In genomic region chr2:14702973-14703645, GRCm38 (mm10) we compare ENCODE assay signal across 8 mouse cellular contexts.
DNase-seq lines count a peak whose midpoint lies in the region; ATAC-seq lines count a peak whose summit lies in the region.

No protein-coding gene starts in this region.

- H3K4me1 ChIP-seq in hindbrain, embryonic 14.5 days (replicated peaks; ENCODE audit: control insufficient read depth, insufficient read depth, low read length) = no peaks in the 10 kb centered on the region
- no peaks in the 10 kb centered on the region for H3K4me1 ChIP-seq in hindbrain, embryonic 12.5 days
- H3K4me1 ChIP-seq in midbrain, embryonic 15.5 days = no peaks in the 10 kb centered on the region

- H3K27me3 ChIP-seq in hindbrain, embryonic 14.5 days (ENCODE audit: control insufficient read depth, insufficient read depth, low read length) = no peaks in the 10 kb centered on the region
- no peaks in the 10 kb centered on the region for H3K27me3 ChIP-seq in hindbrain, embryonic 12.5 days
- H3K27me3 ChIP-seq in midbrain, embryonic 15.5 days (replicated peaks) = no peaks in the 10 kb centered on the region

- H3K9me3 ChIP-seq in hindbrain, embryonic 14.5 days (ENCODE audit: control insufficient read depth, low read length) = no peaks in the 10 kb centered on the region
- no peaks in the 10 kb centered on the region for H3K9me3 ChIP-seq in hindbrain, embryonic 12.5 days (replicated peaks)
- no peaks in the 10 kb centered on the region for H3K9me3 ChIP-seq in midbrain, embryonic 15.5 days

- DNase-seq in hindbrain, embryonic 14.5 days (ENCODE audit: low spot score) = peak; percentile 88
- DNase-seq in urinary bladder, postnatal 14 days (ENCODE audit: low spot score) = peak; percentile 37
- DNase-seq in urinary bladder, postnatal 4 days (ENCODE audit: low spot score in 2 of 2) = no peak
- peak; percentile 75 to 78 for DNase-seq in cerebellum, postnatal 14 days
- DNase-seq in kidney, postnatal 4 days = peak; percentile 14 to 33
- DNase-seq in frontal cortex, postnatal 14 days (ENCODE audit: low spot score in 2 of 2) = no peak

- no peak overlapping the region for H3K27ac ChIP-seq in hindbrain, embryonic 14.5 days
- no peak overlapping the region for H3K27ac ChIP-seq in hindbrain, embryonic 12.5 days
- no peak overlapping the region for H3K27ac ChIP-seq in midbrain, embryonic 15.5 days

- no peak overlapping the region for H3K4me3 ChIP-seq in hindbrain, embryonic 14.5 days (replicated peaks; ENCODE audit: low read length)
- no peak overlapping the region for H3K4me3 ChIP-seq in hindbrain, embryonic 12.5 days
- no peak overlapping the region for H3K4me3 ChIP-seq in midbrain, embryonic 15.5 days

- H3K9ac ChIP-seq in hindbrain, embryonic 14.5 days = no peak overlapping the region
- H3K9ac ChIP-seq in hindbrain, embryonic 12.5 days = no peak overlapping the region
- H3K9ac ChIP-seq in midbrain, embryonic 15.5 days = no peak overlapping the region

- H3K4me2 ChIP-seq in hindbrain, embryonic 14.5 days (replicated peaks) = no peak overlapping the region
- H3K4me2 ChIP-seq in hindbrain, embryonic 12.5 days (replicated peaks) = no peak overlapping the region
- H3K4me2 ChIP-seq in midbrain, embryonic 15.5 days = no peak overlapping the region

- WGBS in hindbrain, embryonic 14.5 days = 79% methylated on average over 1 of the region's 1 CpGs
- 79% methylated on average over 1 of the region's 1 CpGs for WGBS in hindbrain, embryonic 12.5 days
- WGBS in midbrain, embryonic 15.5 days = 75% methylated on average over 1 of the region's 1 CpGs

- ATAC-seq in hindbrain, embryonic 14.5 days (ENCODE audit: low FRiP score) = no peak
- no peak for ATAC-seq in hindbrain, embryonic 12.5 days (ENCODE audit: low FRiP score)
- ATAC-seq in midbrain, embryonic 15.5 days (replicated peaks) = peak; percentile 76

- H3K36me3 ChIP-seq in hindbrain, embryonic 14.5 days (replicated peaks; ENCODE audit: control insufficient read depth, insufficient read depth) = no peaks in the 10 kb centered on the region
- H3K36me3 ChIP-seq in hindbrain, embryonic 12.5 days = no peaks in the 10 kb centered on the region
- H3K36me3 ChIP-seq in midbrain, embryonic 15.5 days (replicated peaks) = no peaks in the 10 kb centered on the region

Comparison
In these comparisons a context has a peak if more than half of its experiments do, and no peak if none do; other contexts are left out.
1. DNase-seq: peak in hindbrain, embryonic 14.5 days (single experiment), urinary bladder, postnatal 14 days (single experiment), cerebellum, postnatal 14 days (2 of 2) and kidney, postnatal 4 days (2 of 2); none in urinary bladder, postnatal 4 days (0 of 2) and frontal cortex, postnatal 14 days (0 of 2).